10 mouse cellular contexts compared by ENCODE assay signal in the genomic region with DNA sequence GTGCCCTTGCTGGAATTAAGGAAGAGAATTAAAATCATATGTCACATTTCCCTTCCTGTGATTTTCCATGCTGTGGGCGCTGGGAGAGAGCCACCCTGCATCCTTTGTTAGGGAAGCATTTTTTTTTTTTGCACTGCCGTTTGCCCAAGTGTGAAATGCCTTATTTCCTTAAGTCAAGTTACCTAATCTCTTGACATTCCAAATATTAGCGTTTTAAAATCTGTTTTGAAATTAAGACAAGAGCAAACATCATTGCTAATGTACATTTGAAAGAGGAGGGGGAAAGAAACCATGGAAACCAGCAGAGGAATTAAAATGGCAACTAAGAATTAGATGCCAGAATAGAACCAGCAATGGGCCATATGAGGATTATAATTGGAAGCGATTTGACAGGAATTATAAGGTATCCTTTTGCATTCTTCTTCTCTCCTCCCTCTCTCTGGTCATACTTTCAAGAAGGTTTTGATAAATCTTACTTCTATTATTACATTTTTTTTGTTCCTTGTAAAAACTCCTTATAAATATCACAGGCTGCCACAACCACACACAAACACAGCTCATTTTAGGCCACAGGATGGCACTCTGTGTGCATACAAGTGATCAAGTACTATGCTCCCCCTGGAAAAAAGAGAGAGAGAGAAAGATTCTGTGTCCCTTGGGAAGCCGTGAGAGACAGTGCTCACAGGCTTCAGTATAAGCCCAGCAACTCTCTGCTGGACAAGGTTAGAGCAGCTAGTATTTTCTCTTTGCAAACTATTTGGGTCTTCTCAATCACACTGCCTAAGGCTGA.
A peak's percentile ranks its signal among the peaks of the same experiment; 100 is the strongest.
DNase-seq lines count a peak whose midpoint lies in the region; ATAC-seq and TF ChIP-seq lines count a peak whose summit lies in the region.
"Had no signal": no experiment of that assay in that cellular context is flagged by ENCODE, and none has a peak within 500 bp of the region (broad histone marks: within the 10 kb centered on the region; RNA-seq: fewer than 3 reads in every experiment).

No protein-coding gene starts in this region.

- ATAC-seq in frontal cortex, adult (ENCODE audit: low TSS enrichment), result peak; percentile 96
- no peak for ATAC-seq in limb, embryonic 14.5 days (ENCODE audit: low FRiP score, low read depth)

- no peak for TF ChIP-seq POLR2A in heart, adult 2 months (IDR thresholded peaks at IDR 0.05; ENCODE audit: insufficient read depth, low read depth, low read length)
- TF ChIP-seq POLR2A in limb, embryonic 14.5 days (IDR thresholded peaks at IDR 0.05; ENCODE audit: borderline replicate concordance, extremely low read depth, insufficient read depth, insufficient read length), result no peak

- no peaks in the 10 kb centered on the region for H3K79me2 ChIP-seq in heart, adult 2 months (replicated peaks; ENCODE audit: control insufficient read depth, insufficient read depth, low read length)

- peak; percentile 59 for TF ChIP-seq CTCF in heart, adult 2 months (IDR thresholded peaks at IDR 0.05)

- intact Hi-C loops in heart, adult 2 months (cut with DNase I), result loop anchor here (1.0 kb wide), 1 partner anchor 197 kb away; no protein-coding TSS in a partner anchor
- intact Hi-C loops in heart, postnatal 36 days (cut with DNase I), result loop anchor here (1.0 kb wide), 1 partner anchor 197 kb away; no protein-coding TSS in a partner anchor

- no peak overlapping the region for H3K27ac ChIP-seq in heart, adult 2 months
- no peak overlapping the region for H3K27ac ChIP-seq in limb, embryonic 14.5 days (replicated peaks; ENCODE audit: low read depth, low read length)
- H3K27ac ChIP-seq: embryonic facial prominence, embryonic 12.5 days; liver, embryonic 13.5 days had no signal

- H3K27me3 ChIP-seq in heart, adult 2 months (ENCODE audit: control insufficient read depth, insufficient read depth, low read length), result no peaks in the 10 kb centered on the region
- no peaks in the 10 kb centered on the region for H3K27me3 ChIP-seq in limb, embryonic 14.5 days (ENCODE audit: control insufficient read depth, insufficient read depth, low read length)
- H3K27me3 ChIP-seq: embryonic facial prominence, embryonic 12.5 days; liver, embryonic 13.5 days had no signal

- peaks cover 1% of the 10 kb centered on the region; the same call in 1 of the 2 replicates for H3K4me1 ChIP-seq in heart, adult 2 months (ENCODE audit: control insufficient read depth, insufficient read depth, low read length)
- H3K4me1 ChIP-seq in limb, embryonic 14.5 days (ENCODE audit: control insufficient read depth, insufficient read depth, low read length), result no peaks in the 10 kb centered on the region
- H3K4me1 ChIP-seq: liver, embryonic 13.5 days had no signal

- no peak overlapping the region for H3K9ac ChIP-seq in heart, adult 2 months (ENCODE audit: low read depth, low read length)
- H3K9ac ChIP-seq in limb, embryonic 14.5 days (ENCODE audit: low read depth, low read length, severe bottlenecking), result no peak overlapping the region
- H3K9ac ChIP-seq: embryonic facial prominence, embryonic 12.5 days; liver, embryonic 13.5 days had no signal

- no peaks in the 10 kb centered on the region for H3K36me3 ChIP-seq in heart, adult 2 months (ENCODE audit: control insufficient read depth, insufficient read depth, low read length)
- H3K36me3 ChIP-seq in limb, embryonic 14.5 days (ENCODE audit: control insufficient read depth, insufficient read depth, low read length), result no peaks in the 10 kb centered on the region
- H3K36me3 ChIP-seq: embryonic facial prominence, embryonic 12.5 days; liver, embryonic 13.5 days had no signal

- H3K9me3 ChIP-seq in limb, embryonic 14.5 days (ENCODE audit: control insufficient read depth, low read length), result no peaks in the 10 kb centered on the region
- H3K9me3 ChIP-seq: embryonic facial prominence, embryonic 12.5 days; liver, embryonic 13.5 days had no signal

- WGBS in heart, adult 2 months, result 31% methylated on average over 5 of the region's 5 CpGs
- WGBS in limb, embryonic 14.5 days, result 38% methylated on average over 5 of the region's 5 CpGs

- DNase-seq in heart, adult 2 months, result no peak
- DNase-seq in heart, postnatal 36 days, result no peak
- peak; percentile 73 for DNase-seq in brain, embryonic 18.5 days (ENCODE audit: low read depth, low spot score)
- peak; percentile 44 for DNase-seq in limb, embryonic 14.5 days (ENCODE audit: low spot score)
- DNase-seq in telencephalon, adult 2 months (ENCODE audit: low read depth, low spot score), result peak; percentile 48
- DNase-seq in gastrocnemius, adult 18-20 months (ENCODE audit: low spot score), result no peak
- DNase-seq in gastrocnemius, postnatal 10 days, result no peak
- DNase-seq: liver, embryonic 13.5 days had no signal

- no peak overlapping the region for H3K4me2 ChIP-seq in limb, embryonic 14.5 days (replicated peaks; ENCODE audit: low read depth, low read length, severe bottlenecking)
- H3K4me2 ChIP-seq: embryonic facial prominence, embryonic 12.5 days; liver, embryonic 13.5 days had no signal

- H3K4me3 ChIP-seq in heart, adult 2 months, result no peak overlapping the region
- H3K4me3 ChIP-seq in limb, embryonic 14.5 days (replicated peaks; ENCODE audit: low read length), result no peak overlapping the region
- H3K4me3 ChIP-seq: embryonic facial prominence, embryonic 12.5 days; liver, embryonic 13.5 days had no signal

- no peak for TF ChIP-seq EP300 in heart, adult 2 months (IDR thresholded peaks at IDR 0.05; ENCODE audit: insufficient read depth, low read depth, low read length)

Comparison
In these comparisons a context has a peak if more than half of its experiments do, and no peak if none do; other contexts are left out.
1. DNase-seq: peak in brain, embryonic 18.5 days (single experiment), limb, embryonic 14.5 days (single experiment) and telencephalon, adult 2 months (single experiment); none in heart, adult 2 months (0 of 2), heart, postnatal 36 days (0 of 2), gastrocnemius, adult 18-20 months (single experiment) and gastrocnemius, postnatal 10 days (single experiment).